11 mouse cellular contexts compared by ENCODE assay signal in the genomic region with DNA sequence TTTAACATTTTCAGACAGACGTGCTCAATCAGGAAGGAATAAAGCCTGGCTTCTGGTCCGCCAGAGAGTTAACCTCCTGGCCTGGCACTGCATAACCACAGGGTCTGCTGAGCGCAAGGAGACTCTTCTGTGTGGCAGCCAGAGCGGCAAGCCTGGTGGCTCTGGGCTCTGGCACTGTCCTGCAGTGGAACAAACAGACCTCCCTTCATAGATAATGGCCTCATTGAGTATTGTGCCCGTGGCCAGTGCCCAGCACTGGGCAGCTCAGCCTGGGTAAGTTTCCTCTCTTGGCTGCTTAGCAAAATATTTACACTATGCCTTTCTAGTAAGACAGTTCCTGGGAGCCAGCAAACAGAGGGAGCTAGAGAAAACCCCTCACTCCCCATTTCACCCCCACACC. TPM values are rescaled to one million over a fixed set of nuclear protein-coding genes. Genes with fewer than 3 reads are reported as not detected.
DNase-seq lines count a peak whose midpoint lies in the region; ATAC-seq lines count a peak whose summit lies in the region.
"Had no signal": no experiment of that assay in that cellular context is flagged by ENCODE, and none has a peak within 500 bp of the region (broad histone marks: within the 10 kb centered on the region; RNA-seq: fewer than 3 reads in every experiment).

No protein-coding gene starts in this region.

- H3K27me3 ChIP-seq in forebrain, embryonic 10.5 days (ENCODE audit: poor library complexity, severe bottlenecking) = 0 out of 2 replicates have a peak, but pooled peaks cover 4% of the 10 kb centered on the region
- no peaks in the 10 kb centered on the region for H3K27me3 ChIP-seq in forebrain, embryonic 12.5 days
- 0 out of 2 replicates have a peak, but pooled peaks cover 3% of the 10 kb centered on the region for H3K27me3 ChIP-seq in neural tube, embryonic 15.5 days (replicated peaks)
- H3K27me3 ChIP-seq: intestine, embryonic 15.5 days had no signal

- H3K36me3 ChIP-seq in forebrain, embryonic 10.5 days (replicated peaks) = no peaks in the 10 kb centered on the region
- H3K36me3 ChIP-seq in forebrain, embryonic 12.5 days (replicated peaks) = no peaks in the 10 kb centered on the region
- H3K36me3 ChIP-seq in neural tube, embryonic 15.5 days = no peaks in the 10 kb centered on the region
- H3K36me3 ChIP-seq: intestine, embryonic 15.5 days had no signal

- peaks cover 14% of the 10 kb centered on the region for H3K4me1 ChIP-seq in forebrain, embryonic 10.5 days
- H3K4me1 ChIP-seq in forebrain, embryonic 12.5 days = peaks cover 7% of the 10 kb centered on the region
- H3K4me1 ChIP-seq in neural tube, embryonic 15.5 days = peaks cover 15% of the 10 kb centered on the region

- H3K9ac ChIP-seq in forebrain, embryonic 12.5 days = no peak overlapping the region
- H3K9ac ChIP-seq in neural tube, embryonic 15.5 days (replicated peaks) = no peak overlapping the region
- H3K9ac ChIP-seq: intestine, embryonic 15.5 days had no signal

- H3K27ac ChIP-seq in forebrain, embryonic 10.5 days = 0 out of 2 replicates have a peak overlapping the region, but pooled peaks have one; percentile 8
- no peak overlapping the region for H3K27ac ChIP-seq in forebrain, embryonic 12.5 days
- H3K27ac ChIP-seq in neural tube, embryonic 15.5 days (replicated peaks) = peak overlapping the region; percentile 60; the same call in 1 of the 2 replicates
- H3K27ac ChIP-seq: intestine, embryonic 15.5 days had no signal

- no peak for DNase-seq in forebrain, embryonic 10.5 days (ENCODE audit: extremely low spot score, low spot score)
- peak; percentile 22 for DNase-seq in retina, postnatal 1 day
- no peak for DNase-seq in retina, embryonic 14.5 days (ENCODE audit: low spot score)
- DNase-seq in layer of hippocampus, adult 9-11 months = peak; percentile 83
- no peak for DNase-seq in gastrocnemius, postnatal 10 days
- DNase-seq in gastrocnemius, postnatal 14 days = no peak

- ATAC-seq in forebrain, embryonic 12.5 days (ENCODE audit: low FRiP score) = no peak
- peak; percentile 55; the same call in 1 of the 2 replicates for ATAC-seq in neural tube, embryonic 15.5 days (ENCODE audit: low FRiP score)
- ATAC-seq: intestine, embryonic 15.5 days had no signal

- H3K4me3 ChIP-seq in forebrain, embryonic 10.5 days = no peak overlapping the region
- H3K4me3 ChIP-seq in forebrain, embryonic 12.5 days (replicated peaks) = no peak overlapping the region
- H3K4me3 ChIP-seq in neural tube, embryonic 15.5 days (replicated peaks) = no peak overlapping the region
- H3K4me3 ChIP-seq: intestine, embryonic 15.5 days had no signal

- H3K4me2 ChIP-seq in forebrain, embryonic 12.5 days = no peak overlapping the region
- no peak overlapping the region for H3K4me2 ChIP-seq in neural tube, embryonic 15.5 days
- H3K4me2 ChIP-seq: intestine, embryonic 15.5 days had no signal

- no peaks in the 10 kb centered on the region for H3K9me3 ChIP-seq in forebrain, embryonic 10.5 days
- H3K9me3 ChIP-seq in forebrain, embryonic 12.5 days = no peaks in the 10 kb centered on the region
- H3K9me3 ChIP-seq in neural tube, embryonic 15.5 days (replicated peaks) = no peaks in the 10 kb centered on the region
- H3K9me3 ChIP-seq: intestine, embryonic 15.5 days had no signal

- 72% methylated on average over 5 of the region's 5 CpGs for WGBS in forebrain, embryonic 10.5 days
- WGBS in forebrain, embryonic 12.5 days = 54% methylated on average over 5 of the region's 5 CpGs
- 63% methylated on average over 5 of the region's 5 CpGs for WGBS in neural tube, embryonic 15.5 days

- intact Hi-C loops in gastrocnemius, postnatal 14 days (cut with DNase I; ENCODE audit: low total_unique reads) = no loop called here

RNA-seq across cellular contexts. Expression of a gene that starts 9.3 kb away (rescaled TPM):
- polyA plus RNA-seq in forebrain, embryonic 10.5 days (2016; fragmentation: Nextera tagmentation; extraction: Ambion mirVana) = not detected in 2 replicates
- polyA plus RNA-seq in forebrain, embryonic 12.5 days (2016; fragmentation: Nextera tagmentation; extraction: Ambion mirVana) = not detected in 2 replicates
- polyA plus RNA-seq in neural tube, embryonic 15.5 days (2015; fragmentation: Nextera tagmentation; extraction: Ambion mirVana) = not detected in 2 replicates
- not detected for total RNA-seq in gastrocnemius, postnatal 10 days (2021)
- not detected for total RNA-seq in gastrocnemius, postnatal 14 days (2021)
- polyA plus RNA-seq: intestine, embryonic 15.5 days; liver, embryonic 16.5 days; stomach, embryonic 14.5 days had no signal

Comparison
In these comparisons a context has a peak if more than half of its experiments do, and no peak if none do; other contexts are left out.
1. DNase-seq: peak in retina, postnatal 1 day (single experiment) and layer of hippocampus, adult 9-11 months (single experiment); none in forebrain, embryonic 10.5 days (single experiment), retina, embryonic 14.5 days (single experiment), gastrocnemius, postnatal 10 days (single experiment) and gastrocnemius, postnatal 14 days (single experiment).